Mouse (Mus musculus) cerebral cortex, adult 2 months (tissue): Measurements from ENCODE around the gene Rcan1.

Source experiments
- WGBS: fragments of 180-500 bp; shearing (Covaris S2); methylation state at CpG from one replicate; pipeline ENCODE4 v1.1.7; 2018; 5-methylcytosine and 5-hydroxymethylcytosine counted together

Gene Rcan1

GRCm38 (mm10) chr16:92468459-92468858 lies 2.2 kb downstream of the Rcan1 start:
- WGBS: 83% methylated on average over 14 of the region's 14 CpGs

GRCm38 (mm10) chr16:92467041-92467440 lies 3.6 kb downstream of the Rcan1 start:
- WGBS: 79% methylated on average over 5 of the region's 5 CpGs

GRCm38 (mm10) chr16:92465642-92466526 lies 4.8 kb downstream of the Rcan1 start:
- under 1% methylated on average over 83 of the region's 94 CpGs for WGBS

GRCm38 (mm10) chr16:92465226-92465625 lies 5.4 kb downstream of the Rcan1 start:
- 2% methylated on average over 10 of the region's 10 CpGs for WGBS

GRCm38 (mm10) chr16:92464390-92464972 lies 6.2 kb downstream of the Rcan1 start:
- 11% methylated on average over 14 of the region's 14 CpGs for WGBS

- 47% methylated on average over 6 of the region's 6 CpGs for WGBS
Measured at GRCm38 (mm10) chr16:92461412-92461811, 9.3 kb downstream of the Rcan1 start.

- 15% methylated on average over 7 of the region's 7 CpGs for WGBS
Measured at GRCm38 (mm10) chr16:92457594-92457993, 13.1 kb downstream of the Rcan1 start.

- WGBS: 92% methylated on average over 5 of the region's 5 CpGs
Measured at GRCm38 (mm10) chr16:92455969-92456368, 14.7 kb downstream of the Rcan1 start.

- WGBS: 75% methylated on average over 8 of the region's 8 CpGs
Measured at GRCm38 (mm10) chr16:92455488-92455887, 15.2 kb downstream of the Rcan1 start.

- 75% methylated on average over 18 of the region's 18 CpGs for WGBS
Measured at GRCm38 (mm10) chr16:92454495-92454894, 16.2 kb downstream of the Rcan1 start.

- 61% methylated on average over 7 of the region's 7 CpGs for WGBS
Measured at GRCm38 (mm10) chr16:92454002-92454401, 16.7 kb downstream of the Rcan1 start.

GRCm38 (mm10) chr16:92452609-92453008 lies 18.1 kb downstream of the Rcan1 start:
- WGBS: 78% methylated on average over 8 of the region's 8 CpGs

GRCm38 (mm10) chr16:92451516-92452072 lies 19.1 kb downstream of the Rcan1 start:
- 80% methylated on average over 17 of the region's 17 CpGs for WGBS

GRCm38 (mm10) chr16:92450331-92450730 lies 20.3 kb downstream of the Rcan1 start:
- WGBS: 54% methylated on average over 8 of the region's 8 CpGs

- WGBS: 81% methylated on average over 14 of the region's 14 CpGs
Measured at GRCm38 (mm10) chr16:92449080-92449479, 21.6 kb downstream of the Rcan1 start.

- 72% methylated on average over 10 of the region's 10 CpGs for WGBS
Measured at GRCm38 (mm10) chr16:92445377-92445776, 25.3 kb downstream of the Rcan1 start.

GRCm38 (mm10) chr16:92443644-92444113 lies 27.0 kb downstream of the Rcan1 start:
- WGBS: 60% methylated on average over 13 of the region's 13 CpGs

- 84% methylated on average over 4 of the region's 4 CpGs for WGBS
Measured at GRCm38 (mm10) chr16:92442946-92443345, 27.7 kb downstream of the Rcan1 start.

- 86% methylated on average over 11 of the region's 11 CpGs for WGBS
Measured at GRCm38 (mm10) chr16:92442150-92442549, 28.5 kb downstream of the Rcan1 start.

GRCm38 (mm10) chr16:92441203-92441602 lies 29.5 kb downstream of the Rcan1 start:
- WGBS: 82% methylated on average over 3 of the region's 3 CpGs

GRCm38 (mm10) chr16:92440229-92440628 lies 30.4 kb downstream of the Rcan1 start:
- 83% methylated on average over 8 of the region's 8 CpGs for WGBS

- 67% methylated on average over 2 of the region's 2 CpGs for WGBS
Measured at GRCm38 (mm10) chr16:92439775-92440174, 30.9 kb downstream of the Rcan1 start.
